Mouse (Mus musculus): ENCODE measurements around the gene Cst12. TPM values are rescaled to one million over a fixed set of nuclear protein-coding genes. Genes with fewer than 3 reads are reported as not detected.

Cst12 gene
- polyA plus RNA-seq (2012; ENCODE audit: low replicate concordance), result not detected in 2 replicates

GRCm38 (mm10) chr2:148789142-148789541 is at the start of gene Cst12:
Cst12 (plus strand) TSS chr2:148789361.

GRCm38 (mm10) chr2:148750058-148750457 is 39.1 kb upstream of the Cst12 start, which contains the start of gene Cstl1:
Cstl1 (plus strand) TSS chr2:148750358.

GRCm38 (mm10) chr2:148771397-148771796 is 17.8 kb upstream of the Cst12 start, which contains the start of gene Cst11:
Cst11 (minus strand) TSS chr2:148771497.

GRCm38 (mm10) chr2:148781709-148782108 is 7.5 kb upstream of the Cst12 start, which contains the start of gene 8030411F24Rik:
8030411F24Rik (plus strand) TSS chr2:148782009.

GRCm38 (mm10) chr2:148798485-148798884 is 9.3 kb downstream of the Cst12 start, which contains the start of gene Cst8:
Cst8 (plus strand) TSS chr2:148798785.

GRCm38 (mm10) chr2:148819909-148820308 is 30.7 kb downstream of the Cst12 start, which contains the start of gene Cst13:
Cst13 (plus strand) TSS chr2:148820081.

GRCm38 (mm10) chr2:148834912-148835311 is 45.8 kb downstream of the Cst12 start, which contains the start of gene Cst9:
Cst9 (plus strand) TSS chr2:148835147.

Other genes starting within 250 kb of the Cst12 start
- 17.3 and 17.4 TPM in 2 replicates for gene Nxt1, start 116.8 kb upstream of the Cst12 start, polyA plus RNA-seq (2012; ENCODE audit: low replicate concordance)
- gene Gzf1, start 108.3 kb upstream of the Cst12 start, polyA plus RNA-seq (2012; ENCODE audit: low replicate concordance), result 8.1 and 11.0 TPM in 2 replicates
- gene Napb, start 56.9 kb upstream of the Cst12 start, polyA plus RNA-seq (2012; ENCODE audit: low replicate concordance), result not detected in 2 replicates
- gene Cstl1, start 39.0 kb upstream of the Cst12 start, polyA plus RNA-seq (2012; ENCODE audit: low replicate concordance), result not detected in 2 replicates
- not detected in 2 replicates for gene Cst11, start 17.9 kb upstream of the Cst12 start, polyA plus RNA-seq (2012; ENCODE audit: low replicate concordance)
- gene 8030411F24Rik, start 7.4 kb upstream of the Cst12 start, polyA plus RNA-seq (2012; ENCODE audit: low replicate concordance), result not detected in 2 replicates
- not detected in 2 replicates for gene Cst8, start 9.4 kb downstream of the Cst12 start, polyA plus RNA-seq (2012; ENCODE audit: low replicate concordance)
- gene Cst13, start 30.7 kb downstream of the Cst12 start, polyA plus RNA-seq (2012; ENCODE audit: low replicate concordance), result not detected in 2 replicates
- gene Cst9, start 45.8 kb downstream of the Cst12 start, polyA plus RNA-seq (2012; ENCODE audit: low replicate concordance), result not detected in 2 replicates
- not detected in 2 replicates for gene 9230104L09Rik, start 75.7 kb downstream of the Cst12 start, polyA plus RNA-seq (2012; ENCODE audit: low replicate concordance)
- 182 and 224 TPM in 2 replicates for gene Cst3, start 86.3 kb downstream of the Cst12 start, polyA plus RNA-seq (2012; ENCODE audit: low replicate concordance)
- not detected in 2 replicates for gene Gm1330, start 213.9 kb downstream of the Cst12 start, polyA plus RNA-seq (2012; ENCODE audit: low replicate concordance)
- gene Gm10750, start 227.9 kb downstream of the Cst12 start, polyA plus RNA-seq (2012; ENCODE audit: low replicate concordance), result not detected in 2 replicates